In genomic region chr1:80018391-80019065, GRCm38 (mm10) we compare ENCODE assay signal across 11 mouse cellular contexts.
A peak's percentile ranks its signal among the peaks of the same experiment; 100 is the strongest.
DNase-seq lines count a peak whose midpoint lies in the region; ATAC-seq and TF ChIP-seq lines count a peak whose summit lies in the region.
"Had no signal": no experiment of that assay in that cellular context is flagged by ENCODE, and none has a peak within 500 bp of the region (broad histone marks: within the 10 kb centered on the region; RNA-seq: fewer than 3 reads in every experiment).

No protein-coding gene starts in this region.

- no peak overlapping the region for H3K4me2 ChIP-seq in midbrain, embryonic 11.5 days
- H3K4me2 ChIP-seq in midbrain, postnatal 0 days (ENCODE audit: low read depth, low read length, poor library complexity, severe bottlenecking): no peak overlapping the region
- no peak overlapping the region for H3K4me2 ChIP-seq in forebrain, embryonic 11.5 days (ENCODE audit: low read depth, low read length, severe bottlenecking)

- H3K36me3 ChIP-seq in midbrain, embryonic 11.5 days (ENCODE audit: control insufficient read depth, insufficient read depth, low read length): no peaks in the 10 kb centered on the region
- H3K36me3 ChIP-seq in midbrain, postnatal 0 days (ENCODE audit: insufficient read depth, low read length): no peaks in the 10 kb centered on the region
- no peaks in the 10 kb centered on the region for H3K36me3 ChIP-seq in forebrain, embryonic 11.5 days (ENCODE audit: control insufficient read depth, insufficient read depth, low read length)

- no peak overlapping the region for H3K9ac ChIP-seq in midbrain, embryonic 11.5 days (ENCODE audit: low read length)
- no peak overlapping the region for H3K9ac ChIP-seq in midbrain, postnatal 0 days (replicated peaks; ENCODE audit: low read length, poor library complexity, severe bottlenecking)
- no peak overlapping the region for H3K9ac ChIP-seq in forebrain, embryonic 11.5 days (ENCODE audit: low read length)
- H3K9ac ChIP-seq: liver, postnatal 0 days had no signal

- H3K4me3 ChIP-seq in midbrain, embryonic 11.5 days (ENCODE audit: low read depth, low read length): no peak overlapping the region
- H3K4me3 ChIP-seq in midbrain, postnatal 0 days (ENCODE audit: low read depth, low read length): no peak overlapping the region
- no peak overlapping the region for H3K4me3 ChIP-seq in forebrain, embryonic 11.5 days (ENCODE audit: low read depth, low read length)

- no peaks in the 10 kb centered on the region for H3K27me3 ChIP-seq in midbrain, embryonic 11.5 days (ENCODE audit: control insufficient read depth, insufficient read depth, low read length)
- no peaks in the 10 kb centered on the region for H3K27me3 ChIP-seq in midbrain, postnatal 0 days (ENCODE audit: insufficient read depth, low read length)
- H3K27me3 ChIP-seq in forebrain, embryonic 11.5 days (ENCODE audit: control insufficient read depth, insufficient read depth, low read length): no peaks in the 10 kb centered on the region

- H3K9me3 ChIP-seq in midbrain, embryonic 11.5 days (ENCODE audit: control insufficient read depth, low read length): no peaks in the 10 kb centered on the region
- no peaks in the 10 kb centered on the region for H3K9me3 ChIP-seq in midbrain, postnatal 0 days (ENCODE audit: low read length)
- no peaks in the 10 kb centered on the region for H3K9me3 ChIP-seq in forebrain, embryonic 11.5 days (ENCODE audit: control insufficient read depth, low read length)

- no peaks in the 10 kb centered on the region for H3K4me1 ChIP-seq in midbrain, embryonic 11.5 days (ENCODE audit: control insufficient read depth, insufficient read depth, low read length)
- 0 out of 2 replicates have a peak, but pooled peaks cover 4% of the 10 kb centered on the region for H3K4me1 ChIP-seq in midbrain, postnatal 0 days (ENCODE audit: insufficient read depth, low read length)
- H3K4me1 ChIP-seq in forebrain, embryonic 11.5 days (replicated peaks; ENCODE audit: control insufficient read depth, insufficient read depth, low read length): no peaks in the 10 kb centered on the region

- 76% methylated on average over 11 of the region's 11 CpGs for WGBS in midbrain, embryonic 11.5 days
- WGBS in midbrain, postnatal 0 days: 77% methylated on average over 11 of the region's 11 CpGs
- WGBS in forebrain, embryonic 11.5 days: 74% methylated on average over 11 of the region's 11 CpGs

- DNase-seq in midbrain, embryonic 11.5 days (ENCODE audit: low spot score, missing footprints): peak; percentile 82
- no peak for DNase-seq in midbrain, postnatal 0 days (ENCODE audit: low spot score)
- DNase-seq in heart, adult 9 months (ENCODE audit: low spot score in 2 of 2): peak; percentile 84 to 86
- peak; percentile 47 to 48 for DNase-seq in kidney, postnatal 25 days
- DNase-seq in urinary bladder, postnatal 36 days (ENCODE audit: low spot score in 2 of 2): peak; percentile 10 to 55
- DNase-seq in right cerebral cortex, postnatal 14 days: no peak
- DNase-seq in forebrain, embryonic 11.5 days (ENCODE audit: low spot score): no peak
- DNase-seq: cerebellum, adult 11 months; liver, postnatal 0 days; thymus, adult 2 months had no signal

- TF ChIP-seq CTCF in midbrain, postnatal 0 days (IDR thresholded peaks at IDR 0.05): no peak

- no peak for ATAC-seq in midbrain, embryonic 11.5 days (ENCODE audit: low FRiP score)
- ATAC-seq in midbrain, postnatal 0 days (ENCODE audit: low FRiP score): no peak
- ATAC-seq in forebrain, embryonic 11.5 days (replicated peaks; ENCODE audit: low FRiP score): no peak
- ATAC-seq: forebrain, embryonic 14.5 days; liver, postnatal 0 days had no signal

- H3K27ac ChIP-seq in midbrain, embryonic 11.5 days (ENCODE audit: low read depth, low read length): no peak overlapping the region
- no peak overlapping the region for H3K27ac ChIP-seq in midbrain, postnatal 0 days (ENCODE audit: low read depth, low read length)
- no peak overlapping the region for H3K27ac ChIP-seq in forebrain, embryonic 11.5 days (ENCODE audit: low read depth, low read length)

Comparison
In these comparisons a context has a peak if more than half of its experiments do, and no peak if none do; other contexts are left out.
1. DNase-seq: peak in midbrain, embryonic 11.5 days (single experiment), heart, adult 9 months (2 of 2), kidney, postnatal 25 days (2 of 2) and urinary bladder, postnatal 36 days (2 of 2); none in midbrain, postnatal 0 days (single experiment), right cerebral cortex, postnatal 14 days (single experiment) and forebrain, embryonic 11.5 days (single experiment).